ENCODE assay signal across 8 mouse cellular contexts in the genomic region with DNA sequence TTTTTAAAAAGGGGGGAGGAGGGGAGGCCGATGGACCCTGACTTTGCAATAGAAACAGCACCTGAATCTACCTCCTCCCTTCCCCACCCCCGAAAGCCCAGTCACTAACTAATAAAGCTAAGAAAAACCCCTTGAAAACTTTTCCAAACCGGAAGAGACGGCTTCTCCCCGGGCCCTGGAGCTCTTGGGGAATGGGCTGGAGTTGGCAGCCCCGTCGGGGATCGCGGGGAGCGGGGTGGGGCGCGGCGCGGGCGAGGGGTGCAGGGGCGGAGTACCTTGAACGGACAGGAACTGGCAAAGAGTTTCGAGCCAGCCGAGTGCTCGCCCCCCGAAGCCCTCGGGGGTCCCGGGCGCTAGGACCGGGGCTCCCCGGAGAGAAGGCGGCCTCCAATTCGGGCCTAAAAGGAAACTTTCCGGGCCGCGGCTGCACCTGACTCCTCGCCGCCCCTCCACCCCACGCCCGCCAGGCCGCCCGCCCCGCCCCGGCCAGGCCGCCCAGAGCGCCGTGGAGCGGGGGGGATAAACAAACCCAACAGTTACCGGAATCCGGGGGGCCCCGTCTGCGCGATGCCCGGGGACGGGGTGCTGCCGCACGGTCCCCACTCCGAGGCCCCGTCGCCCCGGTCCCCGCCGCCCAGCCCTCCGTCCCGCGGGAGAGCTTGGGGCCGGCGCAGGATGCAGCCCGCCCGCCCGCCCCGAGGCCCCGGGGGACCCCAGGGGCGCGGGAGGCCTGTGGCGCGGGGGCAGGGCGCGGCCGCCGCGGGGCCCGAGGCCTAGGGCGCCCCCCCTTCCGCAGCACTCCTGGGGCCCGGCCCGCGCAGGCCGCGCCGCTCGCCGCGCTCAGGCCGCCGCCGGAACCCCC. TPM values are rescaled to one million over a fixed set of nuclear protein-coding genes. Genes with fewer than 3 reads are reported as not detected.
A peak's percentile ranks its signal among the peaks of the same experiment; 100 is the strongest.
DNase-seq lines count a peak whose midpoint lies in the region; ATAC-seq and TF ChIP-seq lines count a peak whose summit lies in the region.

No protein-coding gene starts in this region.

- TF ChIP-seq CTCF in E14TG2a.4 (conservative IDR thresholded peaks at IDR 0.05; ENCODE audit: low read length) = no peak
- TF ChIP-seq CTCF in bone marrow macrophage, adult 2 months (IDR thresholded peaks at IDR 0.05; ENCODE audit: low read depth, low read length) = no peak

- DNase-seq in forebrain, embryonic 14.5 days (ENCODE audit: low spot score) = peak; percentile 46
- DNase-seq in heart, postnatal 4 days = peak; percentile 67
- DNase-seq in layer of hippocampus, postnatal 36 days = peak; percentile 50 to 56
- DNase-seq in lung, postnatal 36 days = peak; percentile 56
- DNase-seq in right cerebral cortex, postnatal 14 days = peak; percentile 35
- DNase-seq in urinary bladder, postnatal 36 days (ENCODE audit: low spot score in 2 of 2) = peak; percentile 47

- no peaks in the 10 kb centered on the region for H3K27me3 ChIP-seq in E14TG2a.4 (ENCODE audit: insufficient read depth, low read length)
- no peaks in the 10 kb centered on the region for H3K27me3 ChIP-seq in forebrain, embryonic 14.5 days (replicated peaks; ENCODE audit: control insufficient read depth, insufficient read depth, low read length)

- no peaks in the 10 kb centered on the region for H3K9me3 ChIP-seq in E14TG2a.4 (ENCODE audit: low read length)
- no peaks in the 10 kb centered on the region for H3K9me3 ChIP-seq in forebrain, embryonic 14.5 days (replicated peaks; ENCODE audit: control insufficient read depth, low read length)

- H3K36me3 ChIP-seq in E14TG2a.4 (ENCODE audit: insufficient read depth, low read length) = peaks cover 19% of the 10 kb centered on the region
- peaks cover 4% of the 10 kb centered on the region; the same call in 1 of the 2 replicates for H3K36me3 ChIP-seq in forebrain, embryonic 14.5 days (ENCODE audit: control insufficient read depth, insufficient read depth, low read length)

- H3K27ac ChIP-seq in bone marrow macrophage, adult 2 months (ENCODE audit: insufficient read depth, low read depth, low read length) = peak overlapping the region; percentile 56
- peak overlapping the region; percentile 99 for H3K27ac ChIP-seq in forebrain, embryonic 14.5 days (ENCODE audit: low read depth, low read length)

- peak overlapping the region; percentile 83 for H3K4me2 ChIP-seq in forebrain, embryonic 14.5 days (ENCODE audit: low read length)

- peaks cover 69% of the 10 kb centered on the region for H3K4me1 ChIP-seq in E14TG2a.4 (replicated peaks; ENCODE audit: low read depth, low read length)
- peaks cover 20% of the 10 kb centered on the region for H3K4me1 ChIP-seq in bone marrow macrophage, adult 2 months (ENCODE audit: control insufficient read depth, insufficient read depth, low read length)
- peaks cover 22% of the 10 kb centered on the region for H3K4me1 ChIP-seq in forebrain, embryonic 14.5 days (ENCODE audit: control insufficient read depth, insufficient read depth, low read length)

- no peak for TF ChIP-seq POLR2A in bone marrow macrophage, adult 2 months (IDR thresholded peaks at IDR 0.05; ENCODE audit: borderline replicate concordance, low read depth, low read length)

- peak; percentile 58 for ATAC-seq in forebrain, embryonic 14.5 days

- 0% methylated on average over 47 of the region's 92 CpGs for WGBS in forebrain, embryonic 14.5 days

- H3K4me3 ChIP-seq in E14TG2a.4 (replicated peaks; ENCODE audit: low read length) = peak overlapping the region; percentile 82
- peak overlapping the region; percentile 64 for H3K4me3 ChIP-seq in bone marrow macrophage, adult 2 months (ENCODE audit: insufficient read depth, low read length)
- peak overlapping the region; percentile 90 for H3K4me3 ChIP-seq in forebrain, embryonic 14.5 days (ENCODE audit: low read depth, low read length)

- peak overlapping the region; percentile 100 for H3K9ac ChIP-seq in forebrain, embryonic 14.5 days (ENCODE audit: low read length)

RNA-seq across cellular contexts. Expression of a gene that starts 1.0 kb away (rescaled TPM):
- polyA plus RNA-seq in bone marrow macrophage, adult 2 months (2012; ENCODE audit: insufficient read depth, insufficient read length, missing spikeins) = 19.5 and 20.9 TPM in 2 replicates
- polyA plus RNA-seq in forebrain, embryonic 14.5 days (2014; fragmentation: Nextera tagmentation; extraction: Ambion mirVana) = 4.7 and 7.4 TPM in 2 replicates
- total RNA-seq in heart, postnatal 4 days (2021) = 10 to 100 TPM; 26.0 to 27.3 TPM
- total RNA-seq in layer of hippocampus, postnatal 36 days (2021) = 10 to 100 TPM; 28.8 to 34.6 TPM

Comparison
In these comparisons a context has a peak if more than half of its experiments do, and no peak if none do; other contexts are left out.
1. Peak in every context shown above with its lines: DNase-seq, ATAC-seq, H3K4me3 ChIP-seq and H3K27ac ChIP-seq.